Mouse (Mus musculus): ENCODE measurements around the gene Tmtc2.
A peak's percentile ranks its signal among the peaks of the same experiment; 100 is the strongest.
"Not testable (repeated sequence)": the region's sequence is repeated elsewhere in the genome, so short reads cannot be mapped to it uniquely, and the experiment has no call there.

The Tmtc2 gene

DNA sequence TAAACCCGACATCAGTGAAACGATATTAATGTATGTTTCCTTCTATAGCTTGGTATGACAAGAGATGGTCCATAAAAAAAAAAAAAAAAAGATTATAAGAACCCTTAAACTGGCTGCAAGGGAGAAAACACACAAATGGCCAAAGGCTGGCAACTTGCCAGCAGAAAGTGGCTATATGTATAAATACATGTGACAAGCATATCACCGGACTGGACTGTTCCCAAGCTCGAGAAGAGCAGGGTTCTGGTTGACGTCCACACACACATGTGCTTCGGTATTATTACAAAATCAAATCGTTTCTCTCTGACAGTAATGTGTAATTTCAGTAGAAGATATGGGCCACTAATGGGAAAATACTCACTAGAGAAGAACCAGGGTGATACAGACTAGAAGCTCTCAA, 287.2 kb downstream of the Tmtc2 start:
- DNase-seq, result no peak

DNA sequence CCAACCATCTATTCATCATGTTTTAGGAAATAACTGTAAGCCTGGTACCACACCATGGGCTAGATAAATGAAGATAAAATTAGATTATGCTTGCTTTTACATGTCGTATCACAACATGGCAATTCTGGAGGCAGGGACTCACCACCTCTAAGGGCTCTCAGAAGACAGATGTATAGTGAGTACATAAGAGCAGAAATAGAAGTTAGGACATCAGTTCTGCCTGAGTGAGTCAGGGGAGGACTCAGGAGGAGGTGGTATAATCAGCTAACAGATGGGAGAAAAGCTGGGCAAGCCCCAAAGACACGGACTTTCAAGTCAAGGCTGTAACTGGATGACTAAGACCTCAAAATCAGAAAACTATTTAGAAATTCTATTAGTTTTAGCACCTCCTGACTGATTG, 288.0 kb downstream of the Tmtc2 start:
- DNase-seq, result peak; percentile 13

DNA sequence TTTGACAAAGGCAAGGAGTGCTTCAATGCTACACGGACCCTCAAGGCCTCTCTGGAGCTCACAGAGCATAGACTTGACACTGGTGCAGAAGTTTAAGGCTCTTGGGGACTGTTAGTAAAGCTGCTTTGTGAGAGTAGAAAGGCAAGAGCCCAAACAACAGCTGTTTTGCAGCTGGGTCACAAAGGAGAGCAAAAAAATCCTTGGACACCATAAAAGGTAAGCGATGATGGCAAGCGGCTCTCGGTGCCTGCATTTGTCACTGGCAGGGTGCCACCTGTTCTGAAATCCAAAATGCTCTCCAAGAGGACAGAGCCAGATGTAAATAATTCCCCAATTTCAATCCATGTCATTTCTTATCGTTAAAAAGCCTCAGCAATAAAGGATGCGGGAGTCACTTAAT, 290.1 kb downstream of the Tmtc2 start:
- no peak for DNase-seq

DNA sequence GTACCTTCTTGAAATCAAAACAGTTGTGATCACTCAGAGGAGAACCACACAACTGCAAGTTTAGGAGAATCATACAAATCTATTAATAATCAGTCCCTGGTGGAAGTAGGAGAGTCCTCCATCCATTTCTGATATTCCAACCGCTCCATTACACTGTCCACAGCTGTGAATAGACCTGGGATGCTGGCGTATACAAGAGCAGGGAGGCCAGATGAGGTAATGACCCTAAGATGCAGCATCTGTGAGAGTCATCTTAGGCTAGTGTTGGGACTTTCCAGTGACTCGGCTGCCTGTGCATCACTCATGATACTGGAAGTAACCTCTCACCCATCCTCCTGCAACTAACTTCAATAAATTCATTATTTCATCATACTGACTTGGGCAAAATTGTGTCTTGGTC, 293.3 kb downstream of the Tmtc2 start:
- no peak for DNase-seq

DNA sequence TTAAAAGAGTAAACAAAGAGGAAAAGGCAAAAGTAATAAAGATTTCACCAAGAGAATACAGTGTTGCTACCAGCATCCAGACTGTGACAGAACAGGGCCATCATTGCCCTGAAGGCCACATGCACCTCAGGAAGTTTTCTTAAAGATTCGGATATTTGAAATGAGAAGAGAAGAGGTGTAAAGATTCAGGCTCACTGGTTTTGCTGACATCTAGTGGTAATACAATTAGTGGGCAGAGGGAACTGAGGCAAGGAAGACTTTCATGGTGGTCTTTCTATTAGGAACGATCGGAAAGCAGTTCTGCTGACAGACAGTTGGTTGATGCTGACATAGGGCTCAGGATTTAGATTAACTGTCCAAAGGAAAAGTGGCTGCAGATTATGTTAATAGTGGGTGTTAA, 314.2 kb downstream of the Tmtc2 start:
- DNase-seq, result no peak

DNA sequence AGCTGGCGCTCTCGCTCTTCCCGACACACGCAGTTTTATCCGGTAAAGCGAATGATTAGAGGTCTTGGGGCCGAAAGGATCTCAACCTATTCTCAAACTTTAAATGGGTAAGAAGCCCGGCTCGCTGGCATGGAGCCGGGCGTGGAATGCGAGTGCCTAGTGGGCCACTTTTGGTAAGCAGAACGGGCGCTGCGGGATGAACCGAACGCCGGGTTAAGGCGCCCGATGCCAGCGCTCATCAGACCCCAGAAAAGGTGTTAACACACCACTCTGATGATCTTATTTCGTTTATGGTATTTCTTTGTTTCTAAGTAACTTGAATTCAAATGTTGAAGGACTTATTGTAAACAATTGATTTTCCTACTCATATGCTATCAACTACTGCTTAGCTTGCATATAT, 336.0 kb downstream of the Tmtc2 start:
- DNase-seq, result not testable (repeated sequence)

DNA sequence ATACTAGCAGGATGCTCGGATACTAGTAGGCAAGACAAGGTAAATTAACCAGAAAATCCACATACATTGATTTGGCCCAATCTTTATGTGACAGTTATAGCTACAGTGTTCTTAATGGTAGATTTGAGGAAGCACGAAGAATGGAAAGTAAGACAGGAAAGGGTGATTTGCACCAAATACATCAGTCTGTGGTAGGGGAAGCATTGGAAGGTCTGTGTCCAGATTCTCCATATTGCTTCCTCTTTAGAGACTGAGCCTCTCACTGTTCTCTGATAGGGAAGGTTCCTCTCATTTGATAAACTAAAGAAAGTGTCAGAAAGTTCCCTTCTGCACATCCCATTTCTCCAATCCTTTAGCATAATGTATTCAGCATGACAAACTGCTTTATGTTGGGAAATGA, 341.4 kb downstream of the Tmtc2 start:
- DNase-seq, result no peak

DNA sequence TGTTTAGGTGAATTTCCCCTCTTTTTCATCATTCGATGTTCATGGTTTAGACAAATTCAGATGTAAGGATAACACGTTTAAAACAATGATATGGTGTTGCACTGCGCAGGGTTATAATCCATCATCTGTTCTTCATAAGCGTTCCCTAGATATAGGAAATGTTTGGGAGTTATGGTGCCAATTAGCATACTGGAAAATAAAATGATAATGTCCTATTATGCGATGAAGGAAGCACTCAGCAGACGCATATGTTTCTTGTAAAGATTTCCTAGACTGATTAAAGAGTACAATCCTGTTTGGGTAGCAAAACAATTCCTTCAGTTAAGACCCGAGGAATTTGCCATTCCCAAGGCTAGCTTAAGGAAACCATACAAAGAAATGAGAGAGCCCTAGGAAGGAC, 343.8 kb downstream of the Tmtc2 start:
- DNase-seq, result no peak

DNA sequence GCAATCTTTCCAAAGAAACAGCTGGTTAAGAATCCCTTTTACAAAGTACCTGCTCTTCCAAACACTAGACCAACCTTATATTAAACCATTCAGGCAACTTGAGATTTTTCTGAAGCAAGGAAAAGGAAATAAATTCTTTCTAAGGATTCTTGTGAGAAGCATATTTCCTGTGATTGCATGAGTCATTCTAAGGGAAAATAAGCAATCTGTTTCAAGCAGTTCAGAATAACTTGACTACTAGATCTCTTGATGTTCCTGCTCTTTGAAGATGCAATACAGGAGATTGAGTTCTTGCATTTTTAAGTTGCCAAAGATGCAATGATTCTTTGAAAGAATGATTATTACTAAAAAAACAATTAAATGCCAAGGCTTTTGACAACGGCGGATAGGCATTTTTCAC, 345.6 kb downstream of the Tmtc2 start:
- DNase-seq, result no peak

DNA sequence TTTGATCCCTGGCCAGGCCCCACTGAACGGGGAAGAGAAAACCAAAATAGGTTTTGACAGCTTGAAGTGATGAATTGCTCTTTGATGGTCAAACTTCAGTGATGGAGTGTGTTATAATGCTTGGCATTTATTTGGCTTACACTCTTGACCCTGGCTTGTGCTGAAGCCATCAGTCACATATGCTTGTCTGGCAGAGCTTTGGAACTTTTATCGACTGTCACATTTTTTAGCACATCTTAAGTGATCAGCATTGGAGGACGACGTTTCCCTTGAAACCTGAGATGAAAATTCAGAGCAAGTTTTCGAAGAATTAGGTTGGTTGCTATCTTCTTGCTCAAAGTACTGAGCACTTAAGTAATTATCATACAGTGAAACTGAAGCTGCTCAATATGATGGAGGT, 346.6 kb downstream of the Tmtc2 start:
- DNase-seq, result no peak

DNA sequence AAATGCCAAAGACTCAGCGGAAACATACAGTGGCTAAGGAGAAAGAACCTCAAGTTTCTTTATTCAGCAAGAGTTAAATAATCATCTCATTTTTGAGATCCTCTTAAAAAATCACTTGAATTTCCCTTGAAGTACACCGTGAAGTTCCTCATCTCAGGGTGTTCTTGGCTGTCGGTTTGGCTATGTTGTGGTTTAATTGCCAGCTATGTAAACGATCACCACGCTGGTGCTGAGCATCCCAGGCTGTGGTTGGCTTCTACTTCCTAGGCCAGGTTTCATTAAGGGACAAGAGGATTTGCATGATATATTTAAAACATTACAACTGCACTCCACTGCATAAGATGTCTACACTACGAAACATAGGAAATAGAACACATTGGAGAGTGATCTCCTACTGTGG, 348.5 kb downstream of the Tmtc2 start:
- no peak for DNase-seq

DNA sequence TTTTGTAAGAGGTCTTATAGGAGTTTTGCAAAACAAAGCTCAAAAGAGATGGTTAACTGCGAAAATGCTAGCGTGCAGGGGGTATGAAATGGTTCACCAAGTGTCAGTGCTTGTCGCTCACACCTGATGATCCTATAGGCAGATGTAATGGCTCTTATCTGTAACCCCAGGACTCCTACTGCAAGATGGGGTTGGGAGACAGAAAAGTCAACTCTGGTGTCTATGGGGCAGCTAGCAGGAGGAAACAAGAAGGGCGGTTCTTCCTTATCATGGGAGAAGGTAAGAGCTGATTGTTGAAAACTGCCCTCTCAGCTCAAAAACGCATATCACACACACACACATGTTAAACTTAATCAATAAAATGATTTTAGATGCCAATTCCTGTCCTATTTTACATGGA, 351.3 kb downstream of the Tmtc2 start:
- DNase-seq, result no peak

DNA sequence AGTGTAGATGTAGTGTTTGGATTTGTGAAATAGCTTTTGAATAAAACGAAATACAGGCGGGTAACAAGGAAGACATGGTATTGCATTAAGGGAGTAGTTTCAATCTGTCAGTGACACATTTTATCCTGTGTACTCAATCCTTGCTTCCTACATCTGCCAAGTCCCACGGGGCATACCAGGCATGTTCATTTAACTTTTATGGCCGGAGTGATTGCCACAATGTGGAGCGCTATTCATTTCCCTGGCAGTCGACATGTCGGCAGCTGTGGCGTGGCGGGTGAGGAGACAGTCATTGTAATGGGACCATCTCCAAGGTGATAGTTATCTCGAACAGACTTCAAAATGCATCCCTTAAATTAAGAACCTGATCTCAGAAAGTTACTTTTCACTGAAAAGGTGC, 372.8 kb downstream of the Tmtc2 start:
- no peak for DNase-seq

DNA sequence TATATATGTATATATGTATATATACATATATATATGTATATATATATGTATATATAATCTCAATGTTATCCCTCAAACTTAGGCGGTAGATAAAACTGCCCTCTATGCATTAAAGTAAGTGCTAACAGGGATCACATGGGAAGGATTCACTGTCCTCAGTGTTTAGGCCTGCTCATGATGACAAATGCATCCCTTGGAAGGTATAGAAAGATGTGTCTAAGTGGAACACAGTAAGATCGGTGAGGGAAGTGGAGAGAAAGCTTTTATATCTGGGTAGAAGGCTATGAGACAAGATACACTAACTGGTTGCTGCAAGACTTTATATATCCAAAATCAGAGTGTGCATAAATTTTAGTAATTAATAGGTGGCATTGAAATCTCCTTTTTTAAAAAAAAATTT, 373.6 kb downstream of the Tmtc2 start:
- DNase-seq, result no peak

DNA sequence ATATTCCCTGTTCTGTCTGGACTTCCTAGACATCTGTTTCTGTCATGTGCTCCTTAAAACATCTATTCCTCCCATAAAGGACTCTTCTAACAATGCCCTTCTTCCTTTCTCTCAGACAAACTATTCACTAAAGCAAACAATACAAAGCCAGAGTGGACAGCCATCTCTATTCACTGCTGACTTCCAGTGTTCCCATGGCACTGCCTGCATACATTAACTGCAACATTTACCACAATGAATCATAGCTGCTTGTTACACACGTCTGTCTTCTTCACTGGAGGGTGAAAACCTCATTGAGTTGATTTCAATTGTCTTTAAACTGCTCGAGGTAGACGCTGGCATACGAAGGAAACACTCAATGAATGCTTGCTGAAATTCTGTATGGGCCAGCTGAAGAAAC, 374.2 kb downstream of the Tmtc2 start:
- no peak for DNase-seq

DNA sequence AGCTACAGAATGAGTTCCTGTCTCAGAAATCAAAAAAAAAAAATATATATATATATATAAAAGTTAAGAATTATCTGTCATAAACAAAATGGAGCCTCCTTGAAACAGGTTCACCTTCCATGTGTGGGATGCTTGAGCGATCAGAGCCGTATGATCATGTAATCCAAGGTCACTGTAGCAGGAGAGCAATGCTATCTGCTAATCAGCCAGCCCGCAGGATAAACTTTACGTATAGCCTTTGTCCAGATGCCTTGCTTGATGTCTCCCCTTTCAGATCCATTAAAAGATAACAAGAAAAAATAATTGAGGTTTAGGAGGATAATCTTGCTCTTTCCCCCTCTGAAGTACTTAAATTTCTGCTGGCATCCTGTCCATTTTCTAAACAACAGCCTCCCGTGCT, 374.7 kb downstream of the Tmtc2 start:
- DNase-seq, result no peak

DNA sequence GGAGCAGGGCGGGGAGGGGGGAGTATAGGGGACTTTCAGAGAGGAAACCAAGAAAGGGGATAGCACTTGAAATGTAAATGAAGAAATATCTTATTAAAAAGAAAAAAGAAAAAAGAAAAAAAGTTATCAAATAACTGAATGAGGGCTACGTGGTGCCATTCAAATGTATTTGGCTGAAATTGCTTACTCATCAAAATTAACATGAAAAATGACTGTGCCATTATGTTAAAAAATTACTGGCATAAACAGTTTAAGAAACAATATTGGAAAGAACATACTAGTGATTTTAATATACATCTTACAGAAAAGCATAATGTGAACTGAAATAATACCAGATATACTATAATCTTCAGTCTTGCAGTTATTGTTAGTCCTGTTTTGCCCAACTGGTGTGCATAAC, 378.9 kb downstream of the Tmtc2 start:
- no peak for DNase-seq

DNA sequence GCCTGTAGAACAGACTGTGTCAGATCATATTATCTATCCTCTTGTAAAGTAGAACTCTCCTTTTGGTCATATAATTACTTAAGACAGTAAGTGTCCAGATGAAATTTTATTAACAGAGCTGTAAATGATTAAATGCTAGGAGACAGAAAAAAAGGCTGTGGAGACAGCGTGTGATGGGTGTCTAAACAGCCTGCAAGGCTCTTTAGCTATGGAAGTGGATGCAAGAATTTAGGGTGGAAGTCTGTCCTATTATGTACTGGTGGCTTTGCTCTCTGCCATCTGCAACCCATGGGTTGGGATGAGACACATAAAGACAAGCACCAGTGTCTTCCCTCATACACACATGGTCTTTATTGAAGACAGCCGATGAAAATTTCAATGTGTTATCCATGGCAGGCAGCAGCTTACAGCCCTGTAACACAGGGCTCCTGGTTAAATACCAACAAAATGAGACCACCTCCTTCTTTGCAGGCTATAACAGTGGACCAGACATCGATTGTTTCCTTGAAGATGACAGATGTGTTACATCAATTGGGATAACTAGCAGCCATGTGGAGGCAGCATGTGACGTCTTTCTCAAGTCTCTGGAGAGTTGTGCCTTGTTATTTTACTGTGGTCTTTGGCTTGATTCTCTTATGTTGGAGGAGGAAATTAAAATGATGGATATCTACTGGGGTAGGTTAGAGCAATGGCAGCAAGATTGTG, 380.3 kb downstream of the Tmtc2 start:
- no peak for DNase-seq

DNA sequence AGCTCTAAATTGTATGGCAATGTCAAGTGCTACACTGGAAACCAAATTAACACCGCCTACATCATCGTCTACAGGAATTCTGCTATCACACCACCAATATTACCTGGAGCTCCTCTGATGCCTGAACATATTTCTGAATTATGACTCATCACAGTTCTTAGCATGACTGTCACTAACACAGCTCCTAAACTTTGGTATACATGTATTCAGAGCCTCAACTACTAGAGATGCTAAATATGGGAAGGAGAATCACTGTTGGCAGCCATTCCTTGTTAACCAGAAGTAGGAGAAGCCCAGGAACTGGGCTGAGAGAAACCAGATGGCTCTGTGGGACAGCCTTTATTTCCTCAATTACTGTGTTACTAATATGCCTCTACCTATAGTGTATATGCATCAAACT, 382.2 kb downstream of the Tmtc2 start:
- peak; percentile 6 for DNase-seq

DNA sequence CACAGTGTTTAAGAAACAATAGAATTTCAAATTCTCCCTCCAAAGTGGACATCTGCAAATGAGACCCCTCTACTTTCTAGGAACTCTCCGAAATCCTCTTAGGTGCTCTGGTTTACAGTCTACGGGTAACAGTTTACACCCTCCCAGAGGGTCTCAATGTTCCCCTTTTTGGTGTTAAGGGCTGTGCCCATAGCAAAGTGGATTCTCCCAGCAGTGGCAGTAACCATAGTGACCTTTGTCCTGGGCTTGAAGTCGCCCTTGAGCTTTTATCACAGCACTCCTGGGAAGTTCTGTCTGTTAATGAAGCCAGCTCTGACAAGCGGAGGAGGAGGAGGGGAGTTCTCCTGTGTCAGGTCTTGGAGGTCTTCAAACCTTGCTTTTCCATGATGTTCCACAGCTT, 384.5 kb downstream of the Tmtc2 start:
- no peak for DNase-seq

DNA sequence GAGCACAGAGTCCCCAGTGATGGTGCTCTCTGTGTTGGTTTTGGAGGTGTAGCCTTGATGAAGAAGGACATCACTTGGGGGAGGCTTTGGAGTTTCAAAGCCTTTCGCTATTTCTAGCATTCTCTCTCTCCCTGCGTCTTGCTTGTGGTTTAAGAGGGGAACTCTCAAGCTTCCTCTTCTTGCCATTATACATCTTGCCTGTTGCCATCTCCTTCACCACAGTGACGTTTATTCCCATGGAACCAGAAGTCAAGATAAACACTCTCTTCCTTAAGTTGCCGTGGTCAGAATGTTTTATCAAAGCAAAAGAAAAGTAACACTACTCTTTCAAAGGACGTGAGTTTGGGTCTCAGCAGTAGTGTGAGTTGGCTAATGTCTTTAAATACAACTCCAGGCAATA, 387.6 kb downstream of the Tmtc2 start:
- no peak for DNase-seq

DNA sequence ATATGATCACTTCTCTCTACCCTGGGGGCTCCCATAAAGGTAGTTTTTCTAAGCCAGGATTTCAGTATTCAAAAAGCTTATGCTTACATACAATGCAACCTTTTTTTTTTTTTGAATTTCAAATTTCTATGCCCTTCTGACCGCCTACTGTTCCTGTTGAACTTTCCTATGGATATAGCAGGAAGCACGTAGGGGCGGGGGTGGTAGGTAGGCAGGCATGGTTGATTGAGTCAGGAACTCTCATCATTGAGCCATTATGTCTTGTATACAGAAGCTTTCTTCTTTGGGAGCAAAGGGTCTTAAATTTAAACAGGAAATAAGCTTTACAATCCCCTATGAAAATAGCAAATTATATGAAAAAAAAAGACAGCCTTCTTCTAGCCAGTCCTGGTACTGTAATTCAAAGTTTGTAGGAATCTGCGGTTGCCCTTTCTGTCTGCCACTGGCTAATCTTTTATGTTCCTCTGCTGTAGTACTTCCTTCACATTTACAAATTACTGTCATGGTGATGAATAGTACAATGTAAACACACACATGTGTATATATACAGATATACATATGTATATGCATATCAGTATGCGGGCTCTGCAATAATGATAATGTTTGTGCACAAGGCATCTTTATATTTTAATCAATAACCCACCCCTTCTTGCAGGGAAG, 405.7 kb downstream of the Tmtc2 start:
- no peak for DNase-seq

DNA sequence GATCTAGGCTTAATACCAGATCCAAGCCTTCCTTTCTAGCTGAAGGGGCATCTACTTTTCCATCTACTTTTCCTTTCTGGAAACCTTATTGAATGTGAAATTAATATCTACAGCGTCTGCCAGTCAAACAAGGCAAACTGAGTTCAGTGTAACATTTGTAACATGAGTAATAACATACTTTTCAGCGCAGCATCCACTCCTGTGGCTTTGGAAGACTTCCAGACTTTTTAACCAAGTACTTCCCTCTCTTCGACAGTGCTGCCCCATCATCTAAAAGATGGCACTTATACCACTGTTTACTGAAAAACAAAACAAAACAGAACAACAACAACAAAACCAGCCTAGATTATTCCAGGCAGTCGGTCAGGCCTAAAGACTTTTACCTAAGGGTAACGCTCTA, 409.0 kb downstream of the Tmtc2 start:
- DNase-seq, result no peak

DNA sequence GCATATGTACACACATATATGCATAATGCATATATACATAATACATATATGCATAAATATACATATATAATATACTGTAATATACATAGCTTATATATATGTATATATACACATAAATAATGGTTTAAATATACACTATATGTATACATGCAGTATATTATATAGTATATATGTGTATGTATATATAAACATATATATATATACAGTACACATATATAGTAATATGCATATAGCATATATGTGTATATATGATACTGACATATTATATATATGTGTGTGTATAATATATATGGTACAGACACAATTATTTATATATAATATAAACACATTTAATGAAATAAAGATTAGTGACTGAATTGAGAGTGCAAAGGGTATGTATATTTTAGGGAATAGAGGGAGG, 420.5 kb downstream of the Tmtc2 start:
- DNase-seq, result no peak

DNA sequence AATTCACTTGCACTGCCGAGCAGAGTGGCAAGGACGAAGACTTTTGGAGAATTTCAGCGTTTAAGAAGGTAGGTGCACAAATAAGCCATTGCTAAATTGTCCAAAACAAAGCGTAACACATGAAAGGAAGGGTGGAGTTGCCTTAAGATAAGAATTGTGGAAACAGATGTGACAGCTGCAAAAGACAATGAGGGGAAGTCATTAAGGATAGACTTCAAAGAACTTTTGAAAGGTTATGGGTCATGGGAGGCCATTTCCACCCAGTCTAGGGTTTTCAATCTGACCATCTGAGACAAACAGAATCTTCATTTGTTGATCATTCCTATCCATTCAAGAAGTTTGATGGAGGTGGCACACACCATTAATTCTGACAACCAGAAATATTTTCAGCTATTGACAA, 429.9 kb downstream of the Tmtc2 start:
- DNase-seq, result no peak
